Mouse (Mus musculus): ENCODE measurements around the gene Rgs9.
A peak's percentile ranks its signal among the peaks of the same experiment; 100 is the strongest.

Rgs9 gene

GRCm38 (mm10) chr11:109240126-109240525 lies 57.8 kb downstream of the Rgs9 start:
- DNase-seq (ENCODE audit: low read depth, low spot score) = no peak

GRCm38 (mm10) chr11:109238671-109239070 lies 59.3 kb downstream of the Rgs9 start:
- no peak for DNase-seq (ENCODE audit: low read depth, low spot score)

- DNase-seq (ENCODE audit: low read depth, low spot score) = no peak
Measured at GRCm38 (mm10) chr11:109237796-109238195, 60.1 kb downstream of the Rgs9 start.

- no peak for DNase-seq (ENCODE audit: low read depth, low spot score)
Measured at GRCm38 (mm10) chr11:109233627-109234026, 64.3 kb downstream of the Rgs9 start.

GRCm38 (mm10) chr11:109232811-109233210 lies 65.1 kb downstream of the Rgs9 start:
- DNase-seq (ENCODE audit: low read depth, low spot score) = no peak

- DNase-seq (ENCODE audit: low read depth, low spot score) = no peak
Measured at GRCm38 (mm10) chr11:109227139-109227538, 70.8 kb downstream of the Rgs9 start.

GRCm38 (mm10) chr11:109221209-109222007 lies 76.5 kb downstream of the Rgs9 start:
- DNase-seq (ENCODE audit: low read depth, low spot score) = no peak

GRCm38 (mm10) chr11:109218722-109219430 lies 79.1 kb downstream of the Rgs9 start:
- DNase-seq (ENCODE audit: low read depth, low spot score) = no peak

- no peak for DNase-seq (ENCODE audit: low read depth, low spot score)
Measured at GRCm38 (mm10) chr11:109217827-109218536, 79.9 kb downstream of the Rgs9 start.

GRCm38 (mm10) chr11:109210772-109211171 lies 87.2 kb downstream of the Rgs9 start:
- no peak for DNase-seq (ENCODE audit: low read depth, low spot score)

GRCm38 (mm10) chr11:109210341-109210740 lies 87.6 kb downstream of the Rgs9 start:
- DNase-seq (ENCODE audit: low read depth, low spot score) = no peak

GRCm38 (mm10) chr11:109206732-109207131 lies 91.2 kb downstream of the Rgs9 start:
- DNase-seq (ENCODE audit: low read depth, low spot score) = no peak

GRCm38 (mm10) chr11:109206028-109206427 lies 91.9 kb downstream of the Rgs9 start:
- no peak for DNase-seq (ENCODE audit: low read depth, low spot score)

- no peak for DNase-seq (ENCODE audit: low read depth, low spot score)
Measured at GRCm38 (mm10) chr11:109199612-109200293, 98.2 kb downstream of the Rgs9 start.

GRCm38 (mm10) chr11:109192673-109193557 lies 105.0 kb downstream of the Rgs9 start:
- peak; percentile 61 for DNase-seq (ENCODE audit: low read depth, low spot score)

- no peak for DNase-seq (ENCODE audit: low read depth, low spot score)
Measured at GRCm38 (mm10) chr11:109188235-109188634, 109.7 kb downstream of the Rgs9 start.

- no peak for DNase-seq (ENCODE audit: low read depth, low spot score)
Measured at GRCm38 (mm10) chr11:109187631-109188184, 110.2 kb downstream of the Rgs9 start.

GRCm38 (mm10) chr11:109181118-109181517 lies 116.8 kb downstream of the Rgs9 start:
- no peak for DNase-seq (ENCODE audit: low read depth, low spot score)

- DNase-seq (ENCODE audit: low read depth, low spot score) = no peak
Measured at GRCm38 (mm10) chr11:109180290-109180689, 117.6 kb downstream of the Rgs9 start.

- no peak for DNase-seq (ENCODE audit: low read depth, low spot score)
Measured at GRCm38 (mm10) chr11:109178788-109179518, 119.0 kb downstream of the Rgs9 start.

Measured in WW6 (cell line).